Mouse (Mus musculus): ENCODE measurements at regions not wholly inside any gene's neighbourhood (a gene's known extent, or its start where the extent isn't known, plus 50 kb on each side); places are given as distances from the start of the nearest gene placed in this dataset.

- ATAC-seq (ENCODE audit: poor library complexity, severe bottlenecking): no peak
These were observed 53.5 kb upstream of the Ptpn1 start for GRCm38 (mm10) chr2:167878255-167878865.

GRCm38 (mm10) chr2:167877254-167877870 lies 54.5 kb upstream of the Ptpn1 start:
- ATAC-seq (ENCODE audit: poor library complexity, severe bottlenecking): no peak

DNA sequence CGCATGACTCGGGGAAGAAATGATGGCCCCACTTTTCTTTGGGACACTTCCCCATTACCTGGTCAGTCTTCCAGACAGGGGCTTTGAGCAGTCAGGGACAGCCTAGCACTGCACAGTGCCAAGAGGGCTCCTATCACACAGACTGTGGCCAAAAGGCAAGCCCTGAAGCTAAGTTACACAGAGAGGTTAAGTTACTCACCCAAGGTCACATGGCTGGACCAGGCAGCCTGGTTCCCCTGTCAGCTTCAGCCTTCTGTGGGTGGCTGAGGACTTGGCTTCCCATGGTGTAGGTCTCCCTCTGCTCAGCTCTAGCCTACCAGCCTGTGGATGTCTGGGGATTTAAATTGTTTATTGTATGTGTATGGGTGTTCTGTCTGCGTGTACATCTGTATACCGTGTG lies 59.4 kb upstream of the Ptpn1 start:
- no peak for ATAC-seq (ENCODE audit: poor library complexity, severe bottlenecking)

DNA sequence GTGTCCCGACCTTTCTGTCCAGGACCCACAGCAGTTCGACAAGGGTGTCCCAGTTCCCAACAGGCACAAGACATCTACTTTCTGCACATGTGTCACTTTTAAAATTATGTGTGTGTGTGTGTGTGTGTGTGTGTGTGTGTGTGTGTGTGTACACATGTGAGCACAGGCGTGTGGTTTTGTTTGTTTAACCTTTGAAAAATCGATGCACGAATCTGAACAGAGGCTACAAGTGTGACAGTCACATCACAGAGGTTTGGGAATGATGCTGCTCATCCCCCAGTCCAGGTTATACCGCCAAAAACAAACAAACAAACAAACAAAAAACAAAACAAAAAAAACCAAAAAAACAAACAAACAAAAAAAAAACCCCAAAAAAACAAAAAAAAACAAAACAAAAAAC lies 61.7 kb upstream of the Ptpn1 start:
- no peak for ATAC-seq (ENCODE audit: poor library complexity, severe bottlenecking)

GRCm38 (mm10) chr2:167866751-167867150 lies 65.1 kb upstream of the Ptpn1 start:
- ATAC-seq (ENCODE audit: poor library complexity, severe bottlenecking): no peak

DNA sequence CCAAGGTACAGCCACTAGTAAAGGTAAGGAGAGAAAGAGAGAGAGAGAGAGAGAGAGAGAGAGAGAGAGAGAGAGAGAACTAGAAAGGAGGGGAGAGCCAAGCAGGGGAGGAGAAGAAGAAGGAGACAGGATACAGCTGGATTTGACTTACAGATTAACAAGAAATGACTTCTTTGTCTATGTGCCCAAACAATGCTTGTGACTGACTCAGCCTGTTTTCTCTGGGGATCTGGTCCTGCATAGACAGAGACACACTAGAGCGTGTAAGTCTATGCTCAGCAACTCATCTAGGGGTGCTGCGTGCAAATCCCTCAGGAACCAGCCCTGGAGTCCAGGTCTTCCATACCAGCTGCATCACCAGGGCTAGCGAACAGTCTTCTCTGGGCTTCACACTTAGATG lies 66.3 kb upstream of the Ptpn1 start:
- ATAC-seq (ENCODE audit: poor library complexity, severe bottlenecking): no peak

- no peak for ATAC-seq (ENCODE audit: poor library complexity, severe bottlenecking)
These were observed 67.2 kb upstream of the Ptpn1 start for GRCm38 (mm10) chr2:167864672-167865071.

DNA sequence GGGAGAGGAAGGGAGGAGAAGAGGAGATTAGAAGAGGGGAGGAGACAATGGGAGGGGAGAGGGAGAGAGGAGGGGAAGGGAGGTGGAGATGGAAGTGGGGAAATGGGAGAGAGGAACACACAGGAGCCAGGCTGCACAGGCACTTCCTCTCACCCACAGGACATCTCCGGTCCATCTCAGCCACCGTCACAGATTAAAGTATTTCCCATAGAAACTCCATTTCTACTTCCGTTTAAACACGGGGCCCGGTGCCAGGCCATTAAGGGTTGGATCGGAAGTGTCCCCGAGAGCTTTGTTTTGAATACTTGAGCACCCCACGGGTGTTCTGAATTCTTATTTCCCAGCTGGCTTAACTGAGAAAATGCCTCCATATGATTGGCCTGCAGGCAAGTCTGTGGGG lies 67.6 kb upstream of the Ptpn1 start:
- peak; percentile 63 for ATAC-seq (ENCODE audit: poor library complexity, severe bottlenecking)

DNA sequence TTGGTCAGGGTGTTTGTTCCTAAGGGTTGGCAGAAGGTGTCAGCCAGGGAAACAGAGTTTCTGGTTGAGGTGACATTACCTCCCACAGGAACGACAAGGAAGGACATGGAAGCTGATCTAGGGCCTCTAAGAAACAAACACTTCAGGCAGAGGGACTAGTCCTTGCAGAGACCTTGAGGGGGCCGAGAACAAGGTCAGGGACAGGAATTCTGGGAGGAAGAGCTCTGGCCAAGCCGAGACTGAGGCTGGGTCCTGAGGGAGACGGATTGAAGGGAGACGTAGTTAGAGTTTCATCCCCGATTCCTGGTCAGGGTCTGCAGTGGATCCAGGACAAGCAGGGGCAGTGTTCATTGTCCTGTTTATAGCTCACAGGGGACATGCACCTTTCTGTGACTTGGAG lies 68.2 kb upstream of the Ptpn1 start:
- ATAC-seq (ENCODE audit: poor library complexity, severe bottlenecking): no peak

- no peak for ATAC-seq (ENCODE audit: poor library complexity, severe bottlenecking)
These were observed 70.7 kb upstream of the Ptpn1 start for GRCm38 (mm10) chr2:167861178-167861520.

GRCm38 (mm10) chr2:167860457-167861177 lies 71.2 kb upstream of the Ptpn1 start:
- no peak for ATAC-seq (ENCODE audit: poor library complexity, severe bottlenecking)

DNA sequence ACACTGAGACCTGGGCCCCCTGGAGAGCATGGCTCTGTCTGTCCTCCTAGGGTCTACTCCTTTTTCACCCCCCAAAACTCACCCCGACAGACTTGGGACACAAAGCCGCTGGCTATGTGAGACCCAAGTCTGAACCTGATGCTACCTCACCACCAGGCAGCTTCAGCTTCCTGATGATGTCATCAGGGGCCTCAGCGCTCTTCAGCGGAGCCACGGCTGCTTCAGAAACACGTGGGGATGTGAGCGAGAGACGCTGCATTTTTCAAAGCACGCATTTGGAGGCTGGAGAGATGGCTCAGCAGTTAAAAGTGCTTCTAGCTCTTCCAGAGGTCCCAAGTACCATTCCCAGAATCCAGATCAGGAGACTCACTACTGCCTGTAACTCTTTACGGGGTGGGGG lies 72.3 kb upstream of the Ptpn1 start:
- no peak for ATAC-seq (ENCODE audit: poor library complexity, severe bottlenecking)

DNA sequence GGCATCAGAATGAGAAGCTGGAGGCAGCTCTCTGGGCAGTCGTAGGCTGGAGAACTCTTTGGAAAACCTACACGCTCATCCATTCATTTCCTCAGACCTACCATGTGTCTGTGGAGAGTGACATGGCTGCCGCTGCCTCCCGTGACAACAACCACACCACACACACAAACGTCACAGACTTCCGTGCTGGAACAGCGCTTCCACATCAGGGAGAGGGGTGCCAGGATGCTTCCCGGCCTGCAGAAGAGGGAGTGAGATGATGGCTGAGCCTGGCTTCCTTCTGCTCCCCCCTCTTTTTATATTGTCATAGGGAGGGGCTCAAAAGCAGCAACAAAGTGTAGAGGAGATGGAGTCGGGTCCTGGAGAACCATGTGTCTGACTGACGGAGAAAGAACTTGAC lies 73.5 kb upstream of the Ptpn1 start:
- ATAC-seq (ENCODE audit: poor library complexity, severe bottlenecking): no peak

GRCm38 (mm10) chr2:167857911-167858310 lies 73.9 kb upstream of the Ptpn1 start:
- no peak for ATAC-seq (ENCODE audit: poor library complexity, severe bottlenecking)

GRCm38 (mm10) chr2:167856920-167857475 lies 74.9 kb upstream of the Ptpn1 start:
- ATAC-seq (ENCODE audit: poor library complexity, severe bottlenecking): no peak

DNA sequence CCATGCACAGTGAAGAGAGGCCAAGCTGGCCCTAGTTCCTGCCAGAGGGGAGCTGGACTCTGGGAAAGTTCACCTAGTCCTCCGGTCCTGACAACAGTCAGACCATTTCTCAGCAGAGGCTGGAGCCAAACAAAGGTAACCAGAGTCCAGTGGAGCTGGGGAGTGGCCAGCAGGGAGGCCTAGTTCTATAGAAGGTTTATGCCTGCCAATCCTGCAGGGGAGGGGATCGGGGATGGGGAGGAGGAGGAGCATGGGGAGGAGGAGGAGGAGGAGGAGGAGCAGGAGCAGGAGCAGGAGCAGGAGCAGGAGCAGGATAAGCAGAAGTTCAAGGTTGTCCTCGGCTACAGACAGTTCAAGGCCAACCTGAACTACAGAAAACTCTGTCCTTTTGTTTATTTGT lies 75.8 kb upstream of the Ptpn1 start:
- no peak for ATAC-seq (ENCODE audit: poor library complexity, severe bottlenecking)

- no peak for ATAC-seq (ENCODE audit: poor library complexity, severe bottlenecking)
These were observed 77.8 kb upstream of the Ptpn1 start for GRCm38 (mm10) chr2:167854060-167854459.

GRCm38 (mm10) chr2:167853411-167853821 lies 78.4 kb upstream of the Ptpn1 start:
- ATAC-seq (ENCODE audit: poor library complexity, severe bottlenecking): no peak

- ATAC-seq (ENCODE audit: poor library complexity, severe bottlenecking): no peak
These were observed 79.3 kb upstream of the Ptpn1 start for GRCm38 (mm10) chr2:167852582-167852981.

DNA sequence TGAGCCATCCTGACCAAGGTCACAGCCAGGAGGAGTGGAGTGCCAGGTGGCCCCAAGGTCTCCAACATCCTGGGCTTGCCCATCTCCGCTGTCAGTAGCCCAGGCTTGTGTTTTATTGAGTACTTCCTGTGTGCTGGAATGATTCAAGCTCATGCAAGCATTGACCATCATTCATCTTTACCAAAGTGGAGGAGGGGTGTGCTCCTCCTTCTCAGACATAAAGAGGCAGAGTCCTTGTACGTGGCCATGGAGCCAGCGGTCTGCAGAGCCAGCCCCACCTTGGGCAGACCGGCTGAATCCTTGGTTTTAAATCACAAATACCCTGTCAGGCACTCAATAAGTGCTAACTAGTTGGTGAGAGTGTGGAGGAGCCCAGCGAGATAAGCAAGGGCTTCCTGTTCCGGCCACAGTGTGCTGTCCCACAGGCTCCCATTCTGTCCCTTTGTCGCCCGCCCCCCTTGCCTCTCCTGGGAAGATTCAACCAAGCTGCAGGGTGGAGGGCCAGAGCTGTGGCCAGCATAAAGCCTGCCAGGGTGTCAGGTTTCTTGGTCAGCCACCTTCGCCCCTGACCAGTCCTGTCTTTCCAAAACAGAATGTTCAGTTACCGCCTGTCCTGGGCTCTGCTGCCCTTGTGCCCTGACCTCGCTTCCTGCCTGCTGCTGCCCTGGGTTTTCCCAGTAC lies 80.5 kb upstream of the Ptpn1 start:
- peak; percentile 55 for ATAC-seq (ENCODE audit: poor library complexity, severe bottlenecking)

DNA sequence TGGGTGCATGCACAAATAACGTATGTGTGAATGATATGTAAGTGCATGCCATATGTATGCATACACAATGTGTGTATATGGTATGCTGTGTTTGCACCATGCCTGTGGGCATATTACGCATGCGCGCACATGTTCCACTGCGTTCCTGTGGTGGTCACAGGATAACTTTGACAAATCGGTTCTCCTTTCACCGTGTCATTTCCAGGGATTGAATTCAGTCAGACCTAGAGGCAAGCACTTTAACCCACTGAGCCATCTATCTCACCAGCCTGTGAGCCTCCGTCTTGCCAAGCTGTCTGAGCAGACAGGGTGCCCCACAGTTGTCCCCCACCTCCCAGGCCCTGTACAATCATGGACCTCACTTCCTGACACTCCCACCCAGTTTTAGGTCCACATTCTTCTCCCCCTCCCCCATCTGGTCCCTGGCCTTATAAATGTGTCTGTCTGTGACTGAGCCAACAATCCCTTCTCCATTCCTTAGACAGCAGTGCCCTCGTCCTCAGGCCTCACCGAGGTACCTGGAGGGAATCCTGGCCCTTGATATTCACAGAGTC lies 81.8 kb upstream of the Ptpn1 start:
- ATAC-seq (ENCODE audit: poor library complexity, severe bottlenecking): no peak
